Mouse (Mus musculus): ENCODE data around the gene Zfp655.

DNA sequence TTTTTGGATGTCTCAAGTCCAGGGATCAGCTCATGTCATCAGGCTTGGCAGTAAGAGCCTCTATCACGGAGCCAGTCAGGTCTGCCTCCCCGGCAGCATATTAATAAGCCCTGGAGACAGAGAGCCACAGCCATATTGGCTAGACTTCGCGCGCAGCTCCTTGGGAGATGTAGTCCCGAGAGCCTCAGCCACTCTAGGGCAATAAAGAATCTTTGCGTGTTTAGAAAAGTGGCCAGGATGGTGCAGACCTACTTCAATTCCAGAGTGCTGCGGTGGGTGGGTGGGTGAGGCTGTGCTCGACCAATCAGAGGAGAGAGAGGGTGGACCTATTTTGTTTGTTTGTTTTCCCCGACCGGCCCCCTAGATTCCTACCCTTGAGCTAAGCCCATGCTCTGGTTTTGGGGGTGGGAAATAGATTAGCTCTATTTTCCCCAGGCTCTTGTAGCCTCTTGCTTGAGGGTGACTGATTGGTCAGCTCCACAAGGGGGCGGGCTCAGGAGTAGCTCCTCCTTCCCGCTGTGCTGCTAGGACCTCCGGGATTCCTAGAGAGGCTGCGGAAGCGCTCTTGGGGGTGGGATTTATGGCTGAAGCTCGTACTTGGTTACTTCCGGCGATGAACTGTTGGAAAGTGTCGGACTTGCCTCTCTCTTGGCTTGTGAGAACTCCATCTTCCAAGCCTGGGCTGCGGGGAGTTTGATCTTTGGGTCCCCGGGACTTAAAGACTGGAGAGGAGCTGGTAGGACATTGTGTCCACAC lies 27.4 kb upstream of the Zfp655 start, which contains the start of gene Zkscan5:
- TF ChIP-seq POLR2A (IDR thresholded peaks at IDR 0.05; ENCODE audit: insufficient read depth, low read depth, low read length) (peak; percentile 65; the same call in 1 of the 2 replicates), CTCF (IDR thresholded peaks at IDR 0.05; ENCODE audit: insufficient read depth, low read depth, low read length) (no peak)

Data from olfactory bulb, adult 2 months (tissue).